Mouse (Mus musculus) CH12.LX (cell line): ENCODE measurements around the gene Fads2. TPM values are rescaled to one million over a fixed set of nuclear protein-coding genes. Genes with fewer than 3 reads are reported as not detected.
"Not testable (repeated sequence)": the region's sequence is repeated elsewhere in the genome, so short reads cannot be mapped to it uniquely, and the experiment has no call there.

Experiments used
- DNase-seq: peaks from one replicate; pipeline ENCODE4 v3.0.0-alpha.2; 2013; ENCODE audit errors: extremely low read depth
- H3K27ac ChIP-seq: 2 replicates; pipeline ENCODE4 v1.5.1; 2012; ENCODE audit warnings: low read depth, mild to moderate bottlenecking, control low read depth, moderate library complexity; ENCODE audit not compliant: insufficient read depth
- H3K27me3 ChIP-seq: replicated peaks from 2 replicates; pipeline ENCODE3; 2012; ENCODE audit warnings: inconsistent platforms
- H3K36me3 ChIP-seq, 2 experiments: replicated peaks in 1 of 2; 2 replicates each; pipeline versions ENCODE3 to v1.6.1; 2012; ENCODE audit warnings: inconsistent platforms in 1 of 2, low read length in 1 of 2, mild to moderate bottlenecking in 1 of 2, mixed read lengths in 1 of 2, moderate library complexity in 1 of 2; ENCODE audit not compliant: control insufficient read depth in 1 of 2, insufficient read depth in 1 of 2
- H3K4me1 ChIP-seq, 2 experiments: 2 replicates each; pipeline ENCODE4 v1.6.1; 2012; ENCODE audit warnings: inconsistent platforms in 1 of 2, moderate library complexity in 1 of 2; ENCODE audit not compliant: insufficient read depth in 2 of 2, control insufficient read depth in 1 of 2
- H3K4me2 ChIP-seq: 2 replicates; pipeline ENCODE4 v1.6.1; 2012; ENCODE audit warnings: low read depth, mild to moderate bottlenecking, control low read depth; ENCODE audit not compliant: poor library complexity, insufficient read depth, severe bottlenecking
- H3K4me3 ChIP-seq, 3 experiments: fragments of 150-350 bp in 1 of 3; sonication (generic) in 1 of 3; replicated peaks in 1 of 3; 2 replicates each; pipeline versions ENCODE3 to v1.5.1; 2011 to 2012; ENCODE audit warnings: low read depth in 2 of 3, low read length in 2 of 3, mild to moderate bottlenecking in 2 of 3, moderate library complexity in 2 of 3, control low read depth in 1 of 3, improper control_type of control experiment in 1 of 3, inconsistent platforms in 1 of 3, mixed read lengths in 1 of 3; ENCODE audit not compliant: poor library complexity in 1 of 3
- H3K79me2 ChIP-seq: replicated peaks from 2 replicates; pipeline ENCODE4 v1.6.1; 2012; ENCODE audit warnings: mild to moderate bottlenecking, moderate library complexity; ENCODE audit not compliant: control insufficient read depth, poor library complexity, insufficient read depth, severe bottlenecking; ENCODE audit errors: extremely low read depth
- H3K9ac ChIP-seq: 2 replicates; pipeline ENCODE4 v1.6.1; 2012; ENCODE audit warnings: low read depth, mild to moderate bottlenecking, control low read depth, moderate library complexity; ENCODE audit not compliant: insufficient read depth
- H3K9me3 ChIP-seq: replicated peaks from 2 replicates; pipeline ENCODE3; 2012; ENCODE audit warnings: low read length, inconsistent platforms, mixed read lengths
- CTCF ChIP-seq, 2 experiments: IDR thresholded peaks in 1 of 2; conservative IDR thresholded peaks in 1 of 2; 2 replicates each; pipeline ENCODE4 v1.5.1; 2011 to 2012; ENCODE audit warnings: low read depth in 2 of 2, low read length in 2 of 2, improper control_type of control experiment in 1 of 2, inconsistent platforms in 1 of 2, mild to moderate bottlenecking in 1 of 2, moderate library complexity in 1 of 2
- E2F4 ChIP-seq: IDR thresholded peaks from 2 replicates; pipeline ENCODE4 v1.6.1; 2011; ENCODE audit warnings: low read depth, low read length, improper control_type of control experiment; ENCODE audit not compliant: insufficient replicate concordance
- MXI1 ChIP-seq: IDR thresholded peaks from 2 replicates; pipeline ENCODE4 v1.6.1; 2011; ENCODE audit warnings: mild to moderate bottlenecking, low read depth, low read length, improper control_type of control experiment
- SIN3A ChIP-seq: IDR thresholded peaks from 2 replicates; pipeline ENCODE4 v1.6.1; 2012; ENCODE audit warnings: low read length, improper control_type of control experiment, inconsistent platforms
- TCF12 ChIP-seq: IDR thresholded peaks from 2 replicates; pipeline ENCODE4 v1.6.1; 2014; ENCODE audit warnings: low read depth, mild to moderate bottlenecking, inconsistent platforms, low read length, improper control_type of control experiment
- USF2 ChIP-seq: conservative IDR thresholded peaks from 2 replicates; pipeline ENCODE4 v1.6.1; 2011; ENCODE audit warnings: low read depth, low read length, improper control_type of control experiment
- ZNF384 ChIP-seq: IDR thresholded peaks from 2 replicates; pipeline ENCODE4 v1.6.1; 2012; ENCODE audit warnings: low read depth, low read length, improper control_type of control experiment, inconsistent platforms
- dilution Hi-C: fragments of 300-500 bp; cut with MboI; formaldehyde crosslinking; loops from 2 replicates; pipeline ENCODE4 v1.14.3; 2020; ENCODE audit warnings: low sequenced_read_pairs; ENCODE audit not compliant: extremely low pct_unique_long_range_greater_than_20kb, extremely low pct_ligation_motif_present
- in situ Hi-C: fragments of 300-500 bp; cut with MboI; formaldehyde crosslinking; loops from 3 replicates; pipeline ENCODE4 v1.14.3; 2019; ENCODE audit warnings: low sequenced_read_pairs, low pct_ligation_motif_present, low pct_unique_long_range_greater_than_20kb, mixed read lengths
- polyA plus RNA-seq: library from polyadenylated mRNA; unstranded; fragments of >175 nt; gene quantifications from 2 replicates; pipeline ENCODE4 v1.2.1, GENCODE M21; 2012; ENCODE audit warnings: low read depth; ENCODE audit not compliant: insufficient read length
- total RNA-seq, 2 experiments: library from RNA; depleted of rRNA; stranded (reverse); fragments of 300-350 nt in 1 of 2; fragments of >200 nt in 1 of 2; gene quantifications; 2 replicates each; pipeline ENCODE4 v1.2.3; 2012 to 2014

The Fads2 gene
- total and polyA plus RNA-seq, 3 experiments, result 1.7 to 8.1 (median 1.8) TPM

GRCm38 (mm10) chr19:10139736-10140135 is 38.2 kb upstream of the Fads2 start:
- dilution Hi-C loops, result no loop called here
- no peak for DNase-seq
- H3K4me2 ChIP-seq, result no peak overlapping the region
- peaks cover 0 to 3% of the 10 kb centered on the region in 2 experiments; a peak in 1 of 4 replicates for H3K4me1 ChIP-seq
- H3K9me3 ChIP-seq, result no peaks in the 10 kb centered on the region
- peaks cover 2% of the 10 kb centered on the region for H3K27me3 ChIP-seq
- TF ChIP-seq TCF12 (no peak), USF2 (no peak), CTCF (conservative IDR thresholded peaks at IDR 0.05 in 1 of 2, IDR thresholded peaks at IDR 0.05 in 1 of 2; ENCODE audit: low read depth in 2 of 2, low read length in 2 of 2) (no peak), ZNF384 (no peak)
- TF ChIP-seq, all 38 proteins: peak for 0
- Histone ChIP-seq H3K4me3 (no peak overlapping the region), H3K27ac (no peak overlapping the region), H3K36me3 (no peaks in the 10 kb centered on the region), H3K9ac (no peak overlapping the region), H3K79me2 (no peaks in the 10 kb centered on the region)
- in situ Hi-C loops, result no loop called here

- Histone ChIP-seq H3K4me2 (no peak overlapping the region), H3K9ac (no peak overlapping the region), H3K27me3 (no peaks in the 10 kb centered on the region), H3K27ac (no peak overlapping the region), H3K36me3 (no peaks in the 10 kb centered on the region), H3K9me3 (no peaks in the 10 kb centered on the region), H3K4me1 (peaks cover 0 to 3% of the 10 kb centered on the region in 2 experiments; a peak in 1 of 4 replicates), H3K79me2 (no peaks in the 10 kb centered on the region), H3K4me3 (no peak overlapping the region)
- dilution Hi-C loops, result no loop called here
- in situ Hi-C loops, result no loop called here
- no peak for DNase-seq
- TF ChIP-seq MXI1 (no peak), SIN3A (no peak), ZNF384 (no peak)
Measured at GRCm38 (mm10) chr19:10137423-10137822, 35.9 kb upstream of the Fads2 start.

- no peak for TF ChIP-seq E2F4
Measured at GRCm38 (mm10) chr19:10134692-10135091, 33.1 kb upstream of the Fads2 start.

GRCm38 (mm10) chr19:10129547-10129946 is 28.0 kb upstream of the Fads2 start:
- H3K9ac ChIP-seq, H3K4me2 ChIP-seq, H3K27me3 ChIP-seq, H3K36me3 ChIP-seq, in situ Hi-C loops, H3K79me2 ChIP-seq, H3K9me3 ChIP-seq, H3K4me3 ChIP-seq, H3K27ac ChIP-seq, dilution Hi-C loops, DNase-seq: not testable (repeated sequence)
- peaks cover 0 to 11% of the 10 kb centered on the region in 2 experiments; a peak in 2 of 4 replicates for H3K4me1 ChIP-seq

More at GRCm38 (mm10) chr19:10134692-10135091, 33.1 kb upstream of the Fads2 start:
- H3K4me3 ChIP-seq, result no peak overlapping the region
- peaks cover 0 to 3% of the 10 kb centered on the region in 2 experiments; a peak in 1 of 4 replicates for H3K4me1 ChIP-seq
- no peak for DNase-seq
- H3K36me3 ChIP-seq, result no peaks in the 10 kb centered on the region
- no peaks in the 10 kb centered on the region for H3K79me2 ChIP-seq
- in situ Hi-C loops, result no loop called here
- no peak overlapping the region for H3K4me2 ChIP-seq
- no peak overlapping the region for H3K27ac ChIP-seq
- no peaks in the 10 kb centered on the region for H3K27me3 ChIP-seq
- no peaks in the 10 kb centered on the region for H3K9me3 ChIP-seq
- dilution Hi-C loops, result no loop called here
- H3K9ac ChIP-seq, result no peak overlapping the region
